Mouse (Mus musculus) stomach, embryonic 15.5 days (tissue): ENCODE results near the gene Tns2. TPM values are rescaled to one million over a fixed set of nuclear protein-coding genes. Genes with fewer than 3 reads are reported as not detected.

ENCODE experiments used
- ATAC-seq: fragments of 200-750 bp; cut with Nextera tagmentation; 2 replicates; pipeline ENCODE4 v1.8.0; 2017; ENCODE audit warnings: low read depth, moderate number of reproducible peaks, moderate TSS enrichment; ENCODE audit not compliant: insufficient read depth, low FRiP score
- H3K27ac ChIP-seq: fragments of 300-500 bp; sonication (generic); 2 replicates; pipeline ENCODE4 v1.5.1; 2015; ENCODE audit warnings: mild to moderate bottlenecking, inconsistent platforms
- H3K27me3 ChIP-seq: fragments of 300-500 bp; sonication (generic); replicated peaks from 2 replicates; pipeline ENCODE4 v1.6.1; 2015; ENCODE audit warnings: inconsistent platforms
- H3K36me3 ChIP-seq: fragments of 300-500 bp; sonication (generic); 2 replicates; pipeline ENCODE4 v1.6.1; 2015; ENCODE audit warnings: inconsistent platforms
- H3K4me1 ChIP-seq: fragments of 300-500 bp; sonication (generic); 2 replicates; pipeline ENCODE4 v1.6.1; 2015; ENCODE audit warnings: inconsistent platforms
- H3K4me2 ChIP-seq: fragments of 300-500 bp; sonication (generic); 2 replicates; pipeline ENCODE4 v1.6.1; 2015; ENCODE audit warnings: mild to moderate bottlenecking, inconsistent platforms
- H3K4me3 ChIP-seq: fragments of 300-500 bp; sonication (generic); replicated peaks from 2 replicates; pipeline ENCODE4 v1.5.1; 2015; ENCODE audit warnings: inconsistent platforms
- H3K9ac ChIP-seq: fragments of 300-500 bp; sonication (generic); 2 replicates; pipeline ENCODE4 v1.6.1; 2015; ENCODE audit warnings: inconsistent platforms
- H3K9me3 ChIP-seq: fragments of 300-500 bp; sonication (generic); 2 replicates; pipeline ENCODE4 v1.6.1; 2016; ENCODE audit warnings: inconsistent platforms
- WGBS: fragments of 180-500 bp; shearing (Covaris S2); methylation state at CpG from one replicate; pipeline ENCODE4 v1.1.7; 2015; 5-methylcytosine and 5-hydroxymethylcytosine counted together
- polyA plus RNA-seq: library from polyadenylated mRNA; unstranded; fragments of >200 nt; fragmentation: Nextera tagmentation; extraction: Ambion mirVana; gene quantifications from 2 replicates; pipeline ENCODE4 v1.2.1, GENCODE M21; 2015

Gene Tns2
- polyA plus RNA-seq, 1 experiment from 2014 or later, result 34.7 TPM

- Histone ChIP-seq H3K27ac (peak overlapping the region; percentile 49), H3K27me3 (no peaks in the 10 kb centered on the region), H3K4me1 (peaks cover 48% of the 10 kb centered on the region), H3K36me3 (peaks cover 47% of the 10 kb centered on the region), H3K9ac (no peak overlapping the region), H3K9me3 (no peaks in the 10 kb centered on the region), H3K4me2 (no peak overlapping the region), H3K4me3 (no peak overlapping the region)
- WGBS, result 63% methylated on average over 8 of the region's 8 CpGs
- no peak for ATAC-seq
Observed at GRCm38 (mm10) chr15:102097147-102097915, 2.9 kb upstream of the Tns2 start.

- no peaks in the 10 kb centered on the region for H3K9me3 ChIP-seq
- no peaks in the 10 kb centered on the region for H3K27me3 ChIP-seq
- peaks cover 40% of the 10 kb centered on the region for H3K36me3 ChIP-seq
- peak overlapping the region; percentile 32 for H3K4me2 ChIP-seq
- H3K4me1 ChIP-seq, result peaks cover 55% of the 10 kb centered on the region
- no peak overlapping the region for H3K9ac ChIP-seq
- no peak for ATAC-seq
- peak overlapping the region; percentile 49 for H3K27ac ChIP-seq
- WGBS, result 23% methylated on average over 5 of the region's 5 CpGs
- no peak overlapping the region for H3K4me3 ChIP-seq
Observed at GRCm38 (mm10) chr15:102097991-102098555, 2.1 kb upstream of the Tns2 start.

- ATAC-seq, result no peak
- Histone ChIP-seq H3K4me2 (peak overlapping the region; percentile 83), H3K36me3 (peaks cover 28% of the 10 kb centered on the region), H3K4me1 (peaks cover 67% of the 10 kb centered on the region), H3K9ac (no peak overlapping the region), H3K27ac (peak overlapping the region; percentile 98), H3K4me3 (peak overlapping the region; percentile 69), H3K27me3 (no peaks in the 10 kb centered on the region), H3K9me3 (no peaks in the 10 kb centered on the region)
- WGBS, result 35% methylated on average over 5 of the region's 5 CpGs
Observed at GRCm38 (mm10) chr15:102099260-102099659, 953 bp upstream of the Tns2 start.

GRCm38 (mm10) chr15:102099771-102100160 is 447 bp upstream of the Tns2 start:
- Histone ChIP-seq H3K9me3 (no peaks in the 10 kb centered on the region), H3K4me1 (peaks cover 71% of the 10 kb centered on the region), H3K4me3 (peak overlapping the region; percentile 69), H3K9ac (peak overlapping the region; percentile 48), H3K27ac (peak overlapping the region; percentile 98), H3K36me3 (peaks cover 23% of the 10 kb centered on the region), H3K27me3 (no peaks in the 10 kb centered on the region), H3K4me2 (peak overlapping the region; percentile 83)
- no peak; the same call in 1 of the 2 replicates for ATAC-seq
- 20% methylated on average over 8 of the region's 8 CpGs for WGBS

- peak overlapping the region; percentile 69 for H3K4me3 ChIP-seq
- H3K27me3 ChIP-seq, result no peaks in the 10 kb centered on the region
- peaks cover 83% of the 10 kb centered on the region for H3K4me1 ChIP-seq
- peak overlapping the region; percentile 83 for H3K4me2 ChIP-seq
- no peaks in the 10 kb centered on the region for H3K9me3 ChIP-seq
- peaks cover 9% of the 10 kb centered on the region for H3K36me3 ChIP-seq
- ATAC-seq, result peak; percentile 36
- WGBS, result 16% methylated on average over 10 of the region's 10 CpGs
- H3K9ac ChIP-seq, result peak overlapping the region; percentile 48; the same call in 1 of the 2 replicates
- H3K27ac ChIP-seq, result peak overlapping the region; percentile 98
Observed at GRCm38 (mm10) chr15:102100996-102101671, 921 bp downstream of the Tns2 start.

GRCm38 (mm10) chr15:102101672-102102541 is 1.7 kb downstream of the Tns2 start:
- no peaks in the 10 kb centered on the region for H3K9me3 ChIP-seq
- WGBS, result 18% methylated on average over 11 of the region's 11 CpGs
- peak overlapping the region; percentile 98 for H3K27ac ChIP-seq
- H3K36me3 ChIP-seq, result 0 out of 2 replicates have a peak, but pooled peaks cover 8% of the 10 kb centered on the region
- 0 out of 2 replicates have a peak overlapping the region, but pooled peaks have one; percentile 30 for H3K9ac ChIP-seq
- peak overlapping the region; percentile 69 for H3K4me3 ChIP-seq
- peak overlapping the region; percentile 83 for H3K4me2 ChIP-seq
- H3K27me3 ChIP-seq, result no peaks in the 10 kb centered on the region
- H3K4me1 ChIP-seq, result peaks cover 91% of the 10 kb centered on the region
- ATAC-seq, result peak; percentile 6; the same call in 1 of the 2 replicates

GRCm38 (mm10) chr15:102102548-102103121 is 2.4 kb downstream of the Tns2 start:
- Histone ChIP-seq H3K9me3 (no peaks in the 10 kb centered on the region), H3K27ac (peak overlapping the region; percentile 98), H3K4me2 (peak overlapping the region; percentile 83), H3K4me3 (peak overlapping the region; percentile 69), H3K27me3 (no peaks in the 10 kb centered on the region), H3K9ac (peak overlapping the region; percentile 30; the same call in 1 of the 2 replicates), H3K36me3 (peaks cover 6% of the 10 kb centered on the region; the same call in 1 of the 2 replicates), H3K4me1 (peaks cover 93% of the 10 kb centered on the region)
- no peak for ATAC-seq
- 7% methylated on average over 6 of the region's 6 CpGs for whole genome bisulfite sequencing

- Histone ChIP-seq H3K27me3 (no peaks in the 10 kb centered on the region), H3K4me1 (peaks cover 88% of the 10 kb centered on the region), H3K4me2 (peak overlapping the region; percentile 83), H3K36me3 (peaks cover 3% of the 10 kb centered on the region), H3K9ac (peak overlapping the region; percentile 30; the same call in 1 of the 2 replicates), H3K9me3 (no peaks in the 10 kb centered on the region), H3K27ac (peak overlapping the region; percentile 98), H3K4me3 (peak overlapping the region; percentile 69)
- no peak for ATAC-seq
- 11% methylated on average over 14 of the region's 14 CpGs for WGBS
Observed at GRCm38 (mm10) chr15:102103371-102103946, 3.2 kb downstream of the Tns2 start.

GRCm38 (mm10) chr15:102103947-102104555 is 3.8 kb downstream of the Tns2 start:
- H3K9me3 ChIP-seq, result no peaks in the 10 kb centered on the region
- peak overlapping the region; percentile 83 for H3K4me2 ChIP-seq
- H3K4me3 ChIP-seq, result peak overlapping the region; percentile 69
- ATAC-seq, result no peak
- peaks cover 88% of the 10 kb centered on the region for H3K4me1 ChIP-seq
- peak overlapping the region; percentile 30; the same call in 1 of the 2 replicates for H3K9ac ChIP-seq
- H3K36me3 ChIP-seq, result peaks cover 3% of the 10 kb centered on the region
- WGBS, result 31% methylated on average over 12 of the region's 12 CpGs
- H3K27ac ChIP-seq, result peak overlapping the region; percentile 98
- H3K27me3 ChIP-seq, result no peaks in the 10 kb centered on the region

GRCm38 (mm10) chr15:102105360-102105759 is 5.1 kb downstream of the Tns2 start:
- no peak for ATAC-seq
- 42% methylated on average over 5 of the region's 5 CpGs for WGBS
- no peaks in the 10 kb centered on the region for H3K9me3 ChIP-seq
- H3K4me1 ChIP-seq, result peaks cover 83% of the 10 kb centered on the region
- H3K4me2 ChIP-seq, result peak overlapping the region; percentile 28; the same call in 1 of the 2 replicates
- H3K4me3 ChIP-seq, result no peak overlapping the region
- no peaks in the 10 kb centered on the region for H3K27me3 ChIP-seq
- no peak overlapping the region for H3K9ac ChIP-seq
- 0 out of 2 replicates have a peak overlapping the region, but pooled peaks have one; percentile 1 for H3K27ac ChIP-seq
- peaks cover 14% of the 10 kb centered on the region for H3K36me3 ChIP-seq
